Mouse (Mus musculus): ENCODE data around the gene Mob4. TPM values are rescaled to one million over a fixed set of nuclear protein-coding genes. Genes with fewer than 3 reads are reported as not detected.

Gene Mob4
- total RNA-seq, 1 experiment: 37.0 TPM

- Histone ChIP-seq H3K9me3 (ENCODE audit: control insufficient read depth, insufficient read depth, low read depth, low read length) (no peaks in the 10 kb centered on the region), H3K27ac (ENCODE audit: insufficient read depth, low read depth, low read length, poor library complexity, severe bottlenecking) (no peak overlapping the region), H3K9ac (ENCODE audit: insufficient read depth, low read depth, low read length, poor library complexity, severe bottlenecking) (no peak overlapping the region), H3K36me3 (ENCODE audit: control insufficient read depth, insufficient read depth, low read length, poor library complexity, severe bottlenecking) (no peaks in the 10 kb centered on the region), H3K4me3 (ENCODE audit: insufficient read depth in 1 of 2, low read depth in 1 of 2, low read length in 2 of 2, poor library complexity in 1 of 2, severe bottlenecking in 1 of 2) (no peak overlapping the region), H3K4me1 (ENCODE audit: control insufficient read depth in 2 of 2, insufficient read depth in 2 of 2, low read length in 2 of 2, poor library complexity in 1 of 2) (peaks cover 0 to 10% of the 10 kb centered on the region in 2 experiments; a peak in 2 of 4 replicates)
- peak; percentile 68 for DNase-seq (ENCODE audit: low read depth, low spot score)
- no peak for TF ChIP-seq CHD2 (IDR thresholded peaks at IDR 0.05; ENCODE audit: low read depth, low read length)
- peak; percentile 57; the same call in 1 of the 2 replicates for TF ChIP-seq ZC3H11A (IDR thresholded peaks at IDR 0.05; ENCODE audit: borderline replicate concordance, low read depth, low read length)
- in situ Hi-C loops (cut with MboI; ENCODE audit: low sequenced_read_pairs in 2 of 2, unreplicated experiment in 2 of 2): no loop called here
Measured at GRCm38 (mm10) chr1:55161895-55162294, 30.9 kb downstream of the Mob4 start.

- Histone ChIP-seq H3K9me3 (ENCODE audit: control insufficient read depth, insufficient read depth, low read depth, low read length) (no peaks in the 10 kb centered on the region), H3K9ac (ENCODE audit: insufficient read depth, low read depth, low read length, poor library complexity, severe bottlenecking) (no peak overlapping the region), H3K27ac (ENCODE audit: insufficient read depth, low read depth, low read length, poor library complexity, severe bottlenecking) (peak overlapping the region; percentile 33; the same call in 1 of the 2 replicates), H3K4me1 (ENCODE audit: control insufficient read depth in 2 of 2, insufficient read depth in 2 of 2, low read length in 2 of 2, poor library complexity in 1 of 2) (peaks cover 0 to 10% of the 10 kb centered on the region in 2 experiments; a peak in 2 of 4 replicates), H3K36me3 (ENCODE audit: control insufficient read depth, insufficient read depth, low read length, poor library complexity, severe bottlenecking) (no peaks in the 10 kb centered on the region), H3K4me3 (ENCODE audit: insufficient read depth in 1 of 2, low read depth in 1 of 2, low read length in 2 of 2, poor library complexity in 1 of 2, severe bottlenecking in 1 of 2) (no peak overlapping the region)
- DNase-seq (ENCODE audit: low read depth, low spot score): no peak
- in situ Hi-C loops (cut with MboI; ENCODE audit: low sequenced_read_pairs in 2 of 2, unreplicated experiment in 2 of 2): no loop called here
- TF ChIP-seq ZNF384 (IDR thresholded peaks at IDR 0.05; ENCODE audit: low read depth, low read length) (no peak), ZC3H11A (IDR thresholded peaks at IDR 0.05; ENCODE audit: borderline replicate concordance, low read depth, low read length) (no peak), HCFC1 (IDR thresholded peaks at IDR 0.05; ENCODE audit: borderline replicate concordance, insufficient read depth, low read length) (no peak), CHD2 (IDR thresholded peaks at IDR 0.05; ENCODE audit: low read depth, low read length) (no peak), MAFK (IDR thresholded peaks at IDR 0.05; ENCODE audit: insufficient read depth, low read depth, low read length) (no peak)
Measured at GRCm38 (mm10) chr1:55162781-55163180, 31.8 kb downstream of the Mob4 start.

- Histone ChIP-seq H3K4me1 (ENCODE audit: control insufficient read depth in 2 of 2, insufficient read depth in 2 of 2, low read length in 2 of 2, poor library complexity in 1 of 2) (peaks cover 0 to 10% of the 10 kb centered on the region in 2 experiments; a peak in 2 of 4 replicates), H3K9ac (ENCODE audit: insufficient read depth, low read depth, low read length, poor library complexity, severe bottlenecking) (no peak overlapping the region), H3K4me3 (ENCODE audit: insufficient read depth in 1 of 2, low read depth in 1 of 2, low read length in 2 of 2, poor library complexity in 1 of 2, severe bottlenecking in 1 of 2) (no peak overlapping the region), H3K27ac (ENCODE audit: insufficient read depth, low read depth, low read length, poor library complexity, severe bottlenecking) (peak overlapping the region; percentile 61; the same call in 1 of the 2 replicates), H3K9me3 (ENCODE audit: control insufficient read depth, insufficient read depth, low read depth, low read length) (no peaks in the 10 kb centered on the region), H3K36me3 (ENCODE audit: control insufficient read depth, insufficient read depth, low read length, poor library complexity, severe bottlenecking) (no peaks in the 10 kb centered on the region)
- TF ChIP-seq CHD2 (IDR thresholded peaks at IDR 0.05; ENCODE audit: low read depth, low read length) (no peak), ZNF384 (IDR thresholded peaks at IDR 0.05; ENCODE audit: low read depth, low read length) (no peak), MAFK (IDR thresholded peaks at IDR 0.05; ENCODE audit: insufficient read depth, low read depth, low read length) (no peak), ZC3H11A (IDR thresholded peaks at IDR 0.05; ENCODE audit: borderline replicate concordance, low read depth, low read length) (no peak), HCFC1 (IDR thresholded peaks at IDR 0.05; ENCODE audit: borderline replicate concordance, insufficient read depth, low read length) (no peak)
- no peak for DNase-seq (ENCODE audit: low read depth, low spot score)
- in situ Hi-C loops (cut with MboI; ENCODE audit: low sequenced_read_pairs in 2 of 2, unreplicated experiment in 2 of 2): no loop called here
Measured at GRCm38 (mm10) chr1:55164005-55164404, 33.0 kb downstream of the Mob4 start.

GRCm38 (mm10) chr1:55167560-55167959, 36.5 kb downstream of the Mob4 start:
- no peak overlapping the region for H3K9ac ChIP-seq (ENCODE audit: insufficient read depth, low read depth, low read length, poor library complexity, severe bottlenecking)
- peaks cover 0 to 12% of the 10 kb centered on the region in 2 experiments; a peak in 2 of 4 replicates for H3K4me1 ChIP-seq (ENCODE audit: control insufficient read depth in 2 of 2, insufficient read depth in 2 of 2, low read length in 2 of 2, poor library complexity in 1 of 2)
- in situ Hi-C loops (cut with MboI; ENCODE audit: low sequenced_read_pairs in 2 of 2, unreplicated experiment in 2 of 2): no loop called here
- H3K9me3 ChIP-seq (ENCODE audit: control insufficient read depth, insufficient read depth, low read depth, low read length): no peaks in the 10 kb centered on the region
- no peak overlapping the region for H3K4me3 ChIP-seq (ENCODE audit: insufficient read depth in 1 of 2, low read depth in 1 of 2, low read length in 2 of 2, poor library complexity in 1 of 2, severe bottlenecking in 1 of 2)
- no peaks in the 10 kb centered on the region for H3K36me3 ChIP-seq (ENCODE audit: control insufficient read depth, insufficient read depth, low read length, poor library complexity, severe bottlenecking)
- H3K27ac ChIP-seq (ENCODE audit: insufficient read depth, low read depth, low read length, poor library complexity, severe bottlenecking): no peak overlapping the region
- no peak for DNase-seq (ENCODE audit: low read depth, low spot score)
- TF ChIP-seq ZNF384 (IDR thresholded peaks at IDR 0.05; ENCODE audit: low read depth, low read length): no peak
- TF ChIP-seq CHD2 (IDR thresholded peaks at IDR 0.05; ENCODE audit: low read depth, low read length): no peak
- no peak for TF ChIP-seq ZC3H11A (IDR thresholded peaks at IDR 0.05; ENCODE audit: borderline replicate concordance, low read depth, low read length)
- TF ChIP-seq MAFK (IDR thresholded peaks at IDR 0.05; ENCODE audit: insufficient read depth, low read depth, low read length): no peak
- TF ChIP-seq HCFC1 (IDR thresholded peaks at IDR 0.05; ENCODE audit: borderline replicate concordance, insufficient read depth, low read length): no peak

- peaks cover 0 to 8% of the 10 kb centered on the region in 2 experiments; a peak in 2 of 4 replicates for H3K4me1 ChIP-seq (ENCODE audit: control insufficient read depth in 2 of 2, insufficient read depth in 2 of 2, low read length in 2 of 2, poor library complexity in 1 of 2)
- H3K9me3 ChIP-seq (ENCODE audit: control insufficient read depth, insufficient read depth, low read depth, low read length): no peaks in the 10 kb centered on the region
- no peak overlapping the region for H3K27ac ChIP-seq (ENCODE audit: insufficient read depth, low read depth, low read length, poor library complexity, severe bottlenecking)
- TF ChIP-seq MAFK (IDR thresholded peaks at IDR 0.05; ENCODE audit: insufficient read depth, low read depth, low read length) (no peak), CHD2 (IDR thresholded peaks at IDR 0.05; ENCODE audit: low read depth, low read length) (no peak), ZC3H11A (IDR thresholded peaks at IDR 0.05; ENCODE audit: borderline replicate concordance, low read depth, low read length) (no peak), ZNF384 (IDR thresholded peaks at IDR 0.05; ENCODE audit: low read depth, low read length) (no peak), HCFC1 (IDR thresholded peaks at IDR 0.05; ENCODE audit: borderline replicate concordance, insufficient read depth, low read length) (no peak)
- no peak overlapping the region for H3K4me3 ChIP-seq (ENCODE audit: insufficient read depth in 1 of 2, low read depth in 1 of 2, low read length in 2 of 2, poor library complexity in 1 of 2, severe bottlenecking in 1 of 2)
- DNase-seq (ENCODE audit: low read depth, low spot score): no peak
- no peak overlapping the region for H3K9ac ChIP-seq (ENCODE audit: insufficient read depth, low read depth, low read length, poor library complexity, severe bottlenecking)
- H3K36me3 ChIP-seq (ENCODE audit: control insufficient read depth, insufficient read depth, low read length, poor library complexity, severe bottlenecking): no peaks in the 10 kb centered on the region
- in situ Hi-C loops (cut with MboI; ENCODE audit: low sequenced_read_pairs in 2 of 2, unreplicated experiment in 2 of 2): no loop called here
Measured at GRCm38 (mm10) chr1:55168591-55168990, 37.6 kb downstream of the Mob4 start.
